Mouse (Mus musculus): ENCODE data around the gene Fes. TPM values are rescaled to one million over a fixed set of nuclear protein-coding genes. Genes with fewer than 3 reads are reported as not detected.

The Fes gene
- polyA plus RNA-seq, 1 experiment from 2014 or later, result 7.4 TPM

DNA sequence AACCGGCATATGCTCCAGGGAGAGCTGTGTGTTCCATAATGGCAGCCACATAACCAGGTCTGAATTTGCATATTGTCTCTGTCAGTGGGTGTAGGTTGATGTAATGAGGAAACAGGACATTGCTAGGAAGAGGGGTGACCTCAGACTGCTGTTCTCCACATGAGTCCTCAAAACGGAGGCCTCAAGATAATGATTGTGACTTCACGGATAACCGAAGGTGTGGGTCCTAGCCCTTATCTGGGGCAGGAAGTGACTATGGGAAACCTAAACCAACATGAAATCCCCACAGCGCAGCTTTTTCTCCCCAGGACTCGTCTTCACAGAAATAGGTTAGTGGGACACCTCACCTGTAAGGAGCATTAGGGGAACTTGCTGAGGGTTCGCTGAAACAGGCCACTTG is 29.2 kb upstream of the Fes start:
- WGBS, result 95% methylated on average over 7 of the region's 7 CpGs
- H3K9ac ChIP-seq, result no peak overlapping the region
- H3K9me3 ChIP-seq, result no peaks in the 10 kb centered on the region
- no peaks in the 10 kb centered on the region for H3K4me1 ChIP-seq
- H3K4me3 ChIP-seq (replicated peaks), result no peak overlapping the region
- H3K27ac ChIP-seq, result no peak overlapping the region
- no peaks in the 10 kb centered on the region for H3K36me3 ChIP-seq (replicated peaks)
- ATAC-seq (ENCODE audit: low FRiP score), result no peak
- no peak overlapping the region for H3K4me2 ChIP-seq
- no peaks in the 10 kb centered on the region for H3K27me3 ChIP-seq

DNA sequence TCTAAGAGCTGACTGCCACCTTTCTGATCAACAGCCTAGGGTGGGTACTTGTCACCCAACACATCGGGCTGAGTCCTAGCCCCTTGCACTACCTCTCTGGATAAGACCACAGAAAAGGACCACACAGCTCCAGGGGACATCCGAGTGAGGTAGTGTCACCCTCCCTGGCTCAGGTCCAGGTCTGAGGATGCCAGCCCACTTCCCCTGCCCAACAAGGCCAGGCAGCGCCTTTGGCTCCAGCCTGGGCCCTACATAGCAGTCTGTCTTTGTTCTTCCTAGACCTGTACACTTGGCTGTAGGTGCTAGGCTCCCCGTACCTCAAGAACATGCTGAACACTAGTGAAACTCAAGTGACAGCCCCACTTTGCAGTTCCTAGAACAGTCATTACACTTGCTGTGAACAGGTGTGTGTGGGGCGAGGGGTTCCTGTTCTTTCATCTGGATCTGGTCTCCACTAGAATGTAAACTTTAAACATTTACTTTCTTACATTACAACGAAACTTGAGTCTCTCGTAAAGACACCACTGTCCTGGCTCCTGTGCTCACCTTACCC is 26.6 kb upstream of the Fes start:
- 85% methylated on average over 7 of the region's 7 CpGs for WGBS
- H3K27me3 ChIP-seq, result no peaks in the 10 kb centered on the region
- ATAC-seq (ENCODE audit: low FRiP score), result no peak
- no peaks in the 10 kb centered on the region for H3K9me3 ChIP-seq
- no peaks in the 10 kb centered on the region for H3K4me1 ChIP-seq
- no peak overlapping the region for H3K9ac ChIP-seq
- H3K4me3 ChIP-seq (replicated peaks), result no peak overlapping the region
- H3K36me3 ChIP-seq (replicated peaks), result no peaks in the 10 kb centered on the region
- no peak overlapping the region for H3K27ac ChIP-seq
- no peak overlapping the region for H3K4me2 ChIP-seq

DNA sequence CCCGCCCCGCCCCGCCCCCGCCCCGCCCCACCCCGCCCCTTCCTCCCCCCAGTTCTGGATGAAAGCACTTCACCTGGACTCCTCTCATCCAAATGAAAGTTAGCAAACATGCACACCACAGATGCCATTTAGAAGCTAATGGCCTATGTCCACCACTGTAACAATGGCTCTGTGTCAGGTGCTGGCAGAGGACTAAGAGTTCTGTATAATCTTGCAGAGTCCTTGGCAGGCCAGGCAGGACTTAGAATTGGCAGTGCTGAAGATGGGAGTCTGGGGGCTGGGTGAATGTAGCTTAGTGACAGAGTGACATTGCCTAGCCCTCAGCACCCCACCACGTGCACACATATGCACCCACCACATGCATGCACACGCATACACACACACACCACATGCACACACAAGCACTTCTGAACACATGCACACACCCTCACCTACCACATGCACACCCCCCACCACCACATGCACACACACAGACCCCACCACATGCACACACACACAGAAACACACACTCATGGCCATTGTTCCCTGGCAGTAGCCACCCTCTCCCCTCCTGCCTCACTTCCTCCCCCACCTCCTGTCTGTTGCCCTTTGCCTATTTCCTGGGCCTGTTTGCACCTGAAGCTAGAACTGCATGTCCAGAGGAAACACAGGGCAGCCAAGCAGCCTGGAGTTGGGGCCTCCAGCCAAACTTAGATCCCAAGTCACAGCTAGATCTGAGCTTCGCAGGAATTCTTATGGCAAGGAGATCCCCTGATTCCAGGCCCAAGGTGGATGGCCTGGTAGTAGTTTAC is 26.0 kb upstream of the Fes start:
- Histone ChIP-seq H3K27ac (no peak overlapping the region), H3K36me3 (replicated peaks) (no peaks in the 10 kb centered on the region), H3K9me3 (no peaks in the 10 kb centered on the region), H3K4me1 (no peaks in the 10 kb centered on the region), H3K4me2 (no peak overlapping the region), H3K27me3 (no peaks in the 10 kb centered on the region), H3K9ac (no peak overlapping the region), H3K4me3 (replicated peaks) (no peak overlapping the region)
- 86% methylated on average over 7 of the region's 9 CpGs for WGBS
- ATAC-seq (ENCODE audit: low FRiP score), result no peak

DNA sequence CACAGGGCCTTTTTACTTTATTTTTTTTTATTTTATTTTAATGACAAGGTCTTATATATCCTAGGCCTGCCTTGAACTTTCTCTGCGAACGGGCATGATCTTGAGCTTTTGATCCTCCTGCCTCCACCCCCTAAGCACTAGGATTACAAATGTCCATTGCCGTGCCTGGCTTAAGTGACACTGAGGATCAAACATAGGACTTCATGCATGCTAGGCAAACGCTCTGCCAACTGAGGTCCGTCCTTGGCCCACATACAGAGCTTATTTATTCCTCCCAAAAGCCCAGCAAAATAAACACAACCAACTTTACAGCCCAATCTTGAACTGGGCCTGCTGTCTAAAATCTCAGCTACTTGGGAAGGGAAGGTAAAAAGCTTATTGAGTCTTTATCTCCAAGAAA is 25.0 kb upstream of the Fes start:
- no peaks in the 10 kb centered on the region for H3K4me1 ChIP-seq
- no peaks in the 10 kb centered on the region for H3K27me3 ChIP-seq
- H3K9me3 ChIP-seq, result no peaks in the 10 kb centered on the region
- H3K27ac ChIP-seq, result no peak overlapping the region
- 78% methylated on average over 5 of the region's 5 CpGs for WGBS
- no peaks in the 10 kb centered on the region for H3K36me3 ChIP-seq (replicated peaks)
- no peak overlapping the region for H3K4me2 ChIP-seq
- ATAC-seq (ENCODE audit: low FRiP score), result no peak
- H3K9ac ChIP-seq, result no peak overlapping the region
- H3K4me3 ChIP-seq (replicated peaks), result no peak overlapping the region

DNA sequence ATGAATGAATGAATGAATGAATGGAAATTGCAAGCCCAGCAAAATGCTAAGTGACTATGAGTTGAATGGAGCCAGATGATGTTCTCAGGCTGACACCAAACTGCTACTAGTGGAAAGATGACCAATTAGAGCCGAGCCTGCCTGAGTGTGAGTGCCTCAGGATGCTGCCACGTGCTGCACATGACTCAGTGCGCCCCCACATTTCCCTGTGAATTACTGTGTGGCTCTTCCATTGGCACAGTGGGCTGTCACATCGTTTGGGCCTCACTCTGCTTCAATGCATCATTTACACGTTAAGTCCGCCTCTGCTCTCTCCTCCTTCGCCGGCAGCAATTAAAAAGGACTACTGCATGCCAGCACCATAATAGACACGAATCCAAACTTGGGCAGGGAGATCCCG is 24.5 kb upstream of the Fes start:
- Histone ChIP-seq H3K4me2 (no peak overlapping the region), H3K4me3 (replicated peaks) (no peak overlapping the region), H3K9ac (no peak overlapping the region), H3K9me3 (no peaks in the 10 kb centered on the region), H3K36me3 (replicated peaks) (no peaks in the 10 kb centered on the region), H3K4me1 (no peaks in the 10 kb centered on the region), H3K27me3 (no peaks in the 10 kb centered on the region), H3K27ac (no peak overlapping the region)
- WGBS, result 52% methylated on average over 10 of the region's 10 CpGs
- ATAC-seq (ENCODE audit: low FRiP score), result no peak

DNA sequence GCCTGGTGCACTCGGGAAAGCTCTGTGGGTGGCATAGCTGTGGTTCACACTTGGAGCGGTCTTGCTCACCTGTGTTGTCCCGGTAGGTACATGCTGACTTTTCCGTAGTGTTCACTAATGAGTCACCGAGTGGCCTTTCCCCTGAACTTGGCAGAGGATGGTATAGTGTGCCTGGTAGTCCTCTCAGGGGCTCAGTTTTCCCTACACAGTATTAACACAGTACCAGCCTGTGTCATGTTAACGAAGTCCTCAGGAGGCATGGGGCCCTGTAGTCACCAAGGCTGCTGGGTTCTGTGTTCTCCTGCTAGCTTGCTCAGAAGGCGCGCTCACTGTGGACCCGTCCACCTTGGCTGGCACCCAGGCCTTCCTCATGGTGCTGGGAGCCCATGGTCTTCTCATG is 22.6 kb upstream of the Fes start:
- H3K4me3 ChIP-seq (replicated peaks), result no peak overlapping the region
- peaks cover 4% of the 10 kb centered on the region; the same call in 1 of the 2 replicates for H3K27me3 ChIP-seq
- H3K9me3 ChIP-seq, result no peaks in the 10 kb centered on the region
- no peaks in the 10 kb centered on the region for H3K4me1 ChIP-seq
- H3K36me3 ChIP-seq (replicated peaks), result no peaks in the 10 kb centered on the region
- H3K27ac ChIP-seq, result no peak overlapping the region
- H3K9ac ChIP-seq, result no peak overlapping the region
- 77% methylated on average over 9 of the region's 9 CpGs for WGBS
- no peak for ATAC-seq (ENCODE audit: low FRiP score)
- H3K4me2 ChIP-seq, result no peak overlapping the region

DNA sequence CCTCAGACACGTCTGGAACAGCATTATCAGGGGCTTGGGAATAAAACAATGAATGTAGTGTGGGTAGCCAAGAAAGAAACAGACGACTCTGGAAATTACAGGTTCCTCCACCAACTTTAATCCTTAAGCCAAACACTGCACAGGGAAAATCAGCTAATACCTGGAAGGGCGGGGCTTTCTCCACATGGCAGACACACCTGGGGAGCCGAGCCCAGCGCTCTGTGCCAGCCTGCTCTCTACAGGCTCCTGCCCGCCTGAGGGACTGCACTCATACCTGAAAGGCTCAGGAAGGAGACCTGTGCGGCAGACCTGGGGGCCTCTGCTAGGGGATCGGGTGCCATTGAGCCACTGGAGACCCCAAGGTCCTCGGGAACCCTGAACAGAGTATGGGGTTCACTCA is 20.0 kb upstream of the Fes start:
- WGBS, result 77% methylated on average over 9 of the region's 9 CpGs
- no peak for ATAC-seq (ENCODE audit: low FRiP score)
- Histone ChIP-seq H3K4me1 (no peaks in the 10 kb centered on the region), H3K27ac (no peak overlapping the region), H3K9ac (no peak overlapping the region), H3K27me3 (peaks cover 25% of the 10 kb centered on the region), H3K4me3 (replicated peaks) (no peak overlapping the region), H3K9me3 (no peaks in the 10 kb centered on the region), H3K36me3 (replicated peaks) (no peaks in the 10 kb centered on the region), H3K4me2 (no peak overlapping the region)

DNA sequence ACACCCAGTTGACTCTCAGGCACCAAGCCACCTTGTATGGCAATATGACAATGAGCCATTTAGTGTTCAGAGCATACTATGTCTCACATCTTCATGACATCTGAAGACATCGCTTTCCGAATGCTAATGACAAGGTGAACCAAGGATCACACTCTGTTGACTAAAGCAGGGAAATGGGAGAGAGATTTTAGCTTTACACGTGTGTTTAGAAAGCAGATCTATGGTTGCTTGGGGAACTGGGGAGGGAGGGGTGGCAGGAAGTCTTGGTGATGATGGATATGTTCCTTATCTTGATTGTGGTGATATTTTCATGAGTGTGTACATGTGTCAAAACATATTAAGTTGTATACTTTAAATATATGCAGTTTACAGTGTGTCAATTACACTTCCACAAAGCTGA is 18.4 kb upstream of the Fes start:
- no peaks in the 10 kb centered on the region for H3K36me3 ChIP-seq (replicated peaks)
- no peak overlapping the region for H3K9ac ChIP-seq
- peaks cover 9% of the 10 kb centered on the region for H3K4me1 ChIP-seq
- no peak overlapping the region for H3K27ac ChIP-seq
- H3K9me3 ChIP-seq, result no peaks in the 10 kb centered on the region
- peaks cover 25% of the 10 kb centered on the region for H3K27me3 ChIP-seq
- 95% methylated on average over 3 of the region's 3 CpGs for WGBS
- no peak for ATAC-seq (ENCODE audit: low FRiP score)
- H3K4me2 ChIP-seq, result no peak overlapping the region
- no peak overlapping the region for H3K4me3 ChIP-seq (replicated peaks)

DNA sequence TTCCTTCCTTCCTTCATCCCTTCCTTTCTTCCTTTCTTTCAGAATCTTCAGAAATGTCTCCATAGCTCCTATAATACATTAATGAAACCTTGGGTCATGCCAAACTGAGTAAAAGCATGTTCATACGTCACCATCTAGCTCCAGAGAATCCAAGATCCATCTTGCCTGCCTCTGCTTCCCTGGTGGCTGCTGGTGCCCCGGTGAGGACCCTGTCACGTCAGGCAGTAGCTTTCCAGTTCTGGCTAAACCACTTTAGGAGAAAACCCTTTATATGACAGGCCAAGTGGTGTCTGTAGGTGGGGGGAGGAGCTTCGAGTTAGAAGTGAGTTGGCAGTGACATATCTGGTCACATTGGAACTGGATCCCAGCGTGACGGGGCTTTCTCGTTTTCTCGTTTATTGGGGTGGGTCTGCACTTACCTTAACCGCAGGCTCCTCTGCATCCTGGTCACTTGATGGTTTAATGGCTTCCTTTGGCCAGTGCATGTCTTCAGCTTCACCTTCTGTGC is 17.5 kb upstream of the Fes start, which contains the start of gene Furin:
Furin (minus strand) TSS at position 249 of the 508 bp plus-strand sequence.
- no peaks in the 10 kb centered on the region for H3K36me3 ChIP-seq (replicated peaks)
- H3K9me3 ChIP-seq, result no peaks in the 10 kb centered on the region
- WGBS, result 79% methylated on average over 9 of the region's 9 CpGs
- ATAC-seq (ENCODE audit: low FRiP score), result no peak
- H3K4me2 ChIP-seq, result no peak within 1 kb of the TSS
- peaks cover 17% of the 10 kb centered on the region for H3K4me1 ChIP-seq
- peaks cover 25% of the 10 kb centered on the region for H3K27me3 ChIP-seq
- no peak within 1 kb of the TSS for H3K9ac ChIP-seq
- no peak within 1 kb of the TSS for H3K4me3 ChIP-seq (replicated peaks)
- H3K27ac ChIP-seq, result no peak within 1 kb of the TSS

DNA sequence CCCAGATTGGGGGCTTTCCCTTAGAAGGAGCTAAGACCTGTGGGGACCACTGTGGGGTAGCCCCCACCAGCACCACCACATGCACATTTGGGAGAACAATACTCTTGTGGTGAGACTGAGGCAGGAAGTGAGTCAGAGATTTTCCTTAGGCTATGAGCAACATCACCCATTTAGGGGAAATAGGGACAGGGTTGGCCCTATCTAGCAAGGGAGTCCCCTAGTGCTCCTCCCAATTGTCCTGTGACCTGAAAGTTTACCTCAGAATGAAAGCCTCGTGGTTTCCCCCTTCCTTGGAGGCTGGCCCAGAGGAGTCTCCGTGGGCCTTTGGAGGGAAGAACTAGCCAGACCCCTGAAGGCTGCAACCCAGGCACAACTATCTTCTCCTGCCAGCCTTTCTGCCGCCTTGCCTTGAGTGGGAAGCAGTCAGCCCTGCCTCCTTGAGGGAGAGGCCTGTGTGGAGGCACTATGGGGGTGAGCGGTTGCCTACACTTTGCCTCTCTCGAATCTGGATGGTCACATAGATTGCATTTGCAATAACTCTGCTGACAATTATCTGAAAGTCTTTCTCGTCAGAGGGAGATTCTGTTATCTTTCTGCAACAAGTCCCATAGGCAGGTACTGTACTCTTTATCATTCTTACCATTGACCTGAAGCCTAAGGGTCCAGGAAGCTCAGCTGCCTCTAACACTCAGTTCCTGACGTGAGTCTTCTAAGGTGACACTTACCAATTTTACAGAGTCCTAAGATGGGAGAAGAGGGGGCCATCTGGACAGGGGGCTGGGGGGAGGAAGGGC is 16.6 kb upstream of the Fes start:
- 71% methylated on average over 7 of the region's 7 CpGs for WGBS

DNA sequence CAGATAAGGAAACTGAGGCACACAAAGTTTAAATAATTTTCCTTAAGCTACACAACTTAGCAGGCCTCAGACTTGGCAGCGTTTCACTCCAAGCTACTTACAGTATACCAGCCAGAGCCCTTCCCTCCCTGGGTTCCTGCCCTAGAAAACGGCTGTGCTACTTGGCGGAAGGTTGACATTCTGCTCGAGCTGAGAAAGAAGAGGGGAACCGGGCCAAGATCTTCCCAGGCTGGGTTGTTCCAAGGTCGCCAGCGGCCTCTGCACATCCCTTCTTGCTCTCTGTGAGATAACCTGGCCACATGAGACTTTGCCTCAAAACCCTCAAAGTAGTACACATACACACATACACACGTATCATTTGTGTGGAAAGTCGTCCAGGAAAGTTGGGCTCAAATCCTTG is 15.8 kb upstream of the Fes start:
- no peak for ATAC-seq (ENCODE audit: low FRiP score)
- H3K4me2 ChIP-seq, result no peak overlapping the region
- peaks cover 28% of the 10 kb centered on the region for H3K4me1 ChIP-seq
- no peaks in the 10 kb centered on the region for H3K9me3 ChIP-seq
- peaks cover 25% of the 10 kb centered on the region for H3K27me3 ChIP-seq
- no peak overlapping the region for H3K27ac ChIP-seq
- no peaks in the 10 kb centered on the region for H3K36me3 ChIP-seq (replicated peaks)
- WGBS, result 61% methylated on average over 9 of the region's 9 CpGs
- H3K4me3 ChIP-seq (replicated peaks), result no peak overlapping the region
- no peak overlapping the region for H3K9ac ChIP-seq

More for the DNA sequence above, 16.6 kb upstream of the Fes start:
- H3K27ac ChIP-seq, result no peak overlapping the region
- no peak overlapping the region for H3K4me2 ChIP-seq
- no peak overlapping the region for H3K4me3 ChIP-seq (replicated peaks)
- H3K9me3 ChIP-seq, result no peaks in the 10 kb centered on the region
- H3K27me3 ChIP-seq, result peaks cover 25% of the 10 kb centered on the region
- H3K4me1 ChIP-seq, result peaks cover 24% of the 10 kb centered on the region
- H3K36me3 ChIP-seq (replicated peaks), result no peaks in the 10 kb centered on the region
- no peak overlapping the region for H3K9ac ChIP-seq
- no peak for ATAC-seq (ENCODE audit: low FRiP score)

DNA sequence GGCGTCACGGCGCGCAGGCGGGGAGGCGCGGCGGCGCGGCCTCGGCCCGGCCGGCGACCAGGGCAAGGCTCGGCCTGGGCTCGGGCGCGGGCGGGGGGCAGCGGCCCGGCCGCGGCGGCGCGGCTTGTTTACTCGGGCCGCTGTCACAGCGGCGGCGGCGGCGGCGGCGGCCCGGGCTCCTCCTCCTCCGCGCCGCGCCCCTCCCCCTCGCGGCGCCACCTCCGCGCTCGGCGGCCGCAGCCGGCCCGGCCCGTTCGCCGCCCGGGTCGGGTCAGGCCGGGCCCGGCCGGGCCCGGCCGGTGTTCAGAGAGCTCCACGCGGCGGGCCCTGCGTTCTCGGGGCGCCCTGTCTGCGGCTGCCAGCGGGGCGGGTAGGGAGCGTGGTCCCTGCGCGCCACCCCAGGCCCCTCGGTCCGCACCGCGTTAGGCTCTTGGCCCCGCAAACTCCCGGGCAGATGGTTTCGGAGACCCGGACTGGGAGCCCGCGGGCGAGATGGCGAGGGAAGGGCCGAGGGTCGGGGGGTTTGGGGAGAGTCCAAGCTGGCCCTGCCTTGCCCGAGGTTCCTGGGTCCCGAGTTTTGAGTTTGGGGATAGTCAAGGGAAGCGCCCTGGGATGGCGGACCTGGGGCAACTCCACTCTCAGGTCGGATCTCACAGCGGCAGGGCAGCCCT is 15.0 kb upstream of the Fes start:
- Histone ChIP-seq H3K4me3 (replicated peaks) (peak overlapping the region; percentile 93), H3K9me3 (no peaks in the 10 kb centered on the region), H3K4me1 (peaks cover 28% of the 10 kb centered on the region), H3K27me3 (peaks cover 25% of the 10 kb centered on the region), H3K36me3 (replicated peaks) (peaks cover 2% of the 10 kb centered on the region; the same call in 1 of the 2 replicates), H3K4me2 (peak overlapping the region; percentile 97), H3K27ac (peak overlapping the region; percentile 77), H3K9ac (peak overlapping the region; percentile 95)
- WGBS, result 1% methylated on average over 39 of the region's 92 CpGs
- ATAC-seq (ENCODE audit: low FRiP score), result peak; percentile 76
